Mouse (Mus musculus): ENCODE results near the gene Chkb.

The Chkb gene

GRCm38 (mm10) chr15:89452906-89453864, 23.5 kb upstream of the Chkb start:
- DNase-seq = peak; percentile 74 to 78

DNA sequence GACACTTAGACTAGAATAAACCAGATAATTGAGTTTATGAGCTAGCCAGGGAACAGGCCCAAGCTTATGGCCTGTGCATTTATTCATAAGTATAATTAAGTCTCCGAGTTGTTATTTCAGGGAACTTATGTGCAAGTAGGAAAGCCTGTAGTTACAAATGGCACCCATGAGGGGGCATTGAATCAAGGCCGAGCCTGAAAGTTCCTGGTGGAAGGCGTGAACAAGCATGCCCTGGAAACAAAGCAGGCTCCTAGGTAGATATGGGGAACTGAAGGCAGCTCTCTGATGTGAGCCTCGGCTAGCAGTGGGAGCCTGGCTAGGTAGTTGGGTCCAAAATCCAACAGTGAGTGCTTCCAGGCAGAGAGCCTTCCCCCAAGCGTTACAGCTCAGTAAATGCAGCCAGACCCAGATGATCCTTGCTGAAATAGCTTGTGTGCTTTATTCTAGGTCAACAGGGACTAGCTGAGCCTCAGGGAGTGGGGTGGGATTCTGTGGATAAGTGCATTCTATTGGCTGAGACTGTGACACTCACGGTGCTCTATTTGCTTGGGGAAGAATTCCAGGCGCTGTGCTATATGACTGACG, 12.9 kb upstream of the Chkb start:
- DNase-seq = no peak

- no peak for DNase-seq
Measured at GRCm38 (mm10) chr15:89435878-89436277, 6.2 kb upstream of the Chkb start.

DNA sequence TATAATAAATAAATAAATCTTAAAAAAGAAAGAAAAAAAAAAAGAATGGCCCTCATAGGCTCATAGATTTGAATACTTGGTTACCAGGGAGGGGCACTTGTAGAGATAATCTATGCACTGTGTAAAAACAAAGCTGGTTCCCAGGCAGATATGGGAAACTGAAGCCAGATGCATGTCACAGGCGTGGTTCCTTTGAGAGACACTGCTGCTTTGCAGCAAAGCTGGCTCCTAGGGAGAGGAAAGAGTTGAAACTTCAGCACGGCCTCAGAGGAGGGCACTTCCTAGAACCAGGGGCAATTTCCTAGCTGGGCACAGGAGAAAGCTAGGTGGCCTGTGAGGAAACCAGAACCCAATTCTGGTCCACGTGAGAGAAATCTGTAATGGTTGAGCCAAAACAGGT, 4.4 kb upstream of the Chkb start:
- DNase-seq = no peak

- no peak for DNase-seq
Measured at GRCm38 (mm10) chr15:89432946-89433345, 3.2 kb upstream of the Chkb start.

DNA sequence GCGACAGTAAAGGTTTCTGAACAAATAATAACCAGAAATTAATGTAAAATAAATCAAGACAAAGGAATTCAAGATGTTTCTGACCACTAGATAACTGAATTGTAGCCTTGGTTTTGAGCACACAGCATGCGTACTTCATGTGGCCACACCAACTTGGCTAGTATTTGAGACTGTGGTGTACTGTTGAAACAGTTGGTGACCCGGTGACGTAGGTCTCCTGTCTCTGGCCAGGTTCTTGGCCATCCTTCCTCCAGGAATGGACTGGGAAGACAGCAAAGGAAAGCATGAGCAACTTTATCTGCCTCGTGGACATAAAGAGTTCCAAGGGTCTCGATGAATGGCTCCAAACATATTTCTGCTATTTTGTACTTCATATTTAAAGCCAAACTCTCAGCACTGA, 2.1 kb upstream of the Chkb start:
- no peak for DNase-seq

GRCm38 (mm10) chr15:89431271-89431670, 1.6 kb upstream of the Chkb start:
- DNase-seq = no peak

DNA sequence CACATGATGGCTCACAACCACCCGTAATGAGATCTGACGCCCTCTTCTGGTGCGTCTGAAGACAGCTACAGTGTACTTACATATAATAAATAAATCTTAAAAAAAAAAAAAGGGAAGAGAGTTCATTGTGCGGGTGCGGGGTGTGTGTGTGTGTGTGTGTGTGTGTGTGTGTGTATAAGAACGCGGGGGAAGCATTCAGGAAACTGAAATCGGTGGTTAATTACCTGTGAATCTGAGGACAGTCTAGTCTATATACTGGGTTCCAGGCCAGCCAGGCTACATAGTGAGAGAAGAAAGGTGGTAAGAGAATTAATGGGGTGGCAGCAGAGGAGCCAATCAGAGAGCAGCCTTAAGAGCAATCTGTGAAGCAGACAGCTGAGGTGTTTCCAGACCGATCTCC, 1.1 kb upstream of the Chkb start:
- peak; percentile 49 to 56 for DNase-seq

DNA sequence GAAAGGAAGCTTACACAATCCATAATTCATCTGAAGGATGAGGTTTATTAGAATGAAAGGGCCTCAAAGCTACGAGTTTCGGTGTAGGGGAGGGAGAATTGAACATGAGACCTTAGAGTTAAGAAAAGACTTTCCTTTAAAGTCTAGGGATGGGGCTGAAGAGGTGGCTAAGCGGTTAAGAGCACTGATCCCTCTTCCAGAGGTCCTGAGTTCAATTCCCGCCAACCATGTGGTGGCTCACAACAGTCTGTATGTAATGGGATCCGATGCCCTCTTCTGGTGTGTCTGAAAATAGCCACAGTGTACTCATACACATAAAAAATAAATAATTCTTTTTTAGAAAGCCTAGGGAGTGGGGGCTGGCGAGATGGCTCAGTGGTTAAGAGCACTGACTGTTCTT, 633 bp upstream of the Chkb start:
- DNase-seq = peak; percentile 49 to 56

DNA sequence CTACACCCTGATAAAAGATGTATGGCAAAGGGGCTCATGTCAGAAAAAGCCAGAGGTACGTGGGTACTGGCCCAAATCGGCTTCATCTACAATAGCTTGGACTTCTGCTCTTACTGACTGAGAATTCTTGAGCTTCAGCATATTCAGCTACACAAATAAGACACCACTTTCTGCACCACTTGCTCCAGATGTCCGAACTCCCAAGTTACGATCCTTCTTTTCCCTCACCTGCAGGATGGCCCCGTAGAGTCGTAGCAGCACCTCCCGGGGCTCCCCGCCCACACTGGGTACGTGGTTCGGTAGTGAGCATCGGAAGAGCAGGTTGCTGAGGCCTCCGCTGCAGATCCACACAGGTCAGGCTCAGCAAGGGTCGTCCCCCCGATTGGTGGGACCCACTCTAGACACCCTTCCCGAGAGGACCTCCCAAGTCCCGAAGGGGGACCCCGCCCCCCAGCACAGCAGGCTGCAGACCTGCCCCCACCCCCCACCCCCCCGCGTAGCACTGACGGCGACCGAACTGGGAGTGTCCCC, 822 bp downstream of the Chkb start:
- no peak for DNase-seq

DNA sequence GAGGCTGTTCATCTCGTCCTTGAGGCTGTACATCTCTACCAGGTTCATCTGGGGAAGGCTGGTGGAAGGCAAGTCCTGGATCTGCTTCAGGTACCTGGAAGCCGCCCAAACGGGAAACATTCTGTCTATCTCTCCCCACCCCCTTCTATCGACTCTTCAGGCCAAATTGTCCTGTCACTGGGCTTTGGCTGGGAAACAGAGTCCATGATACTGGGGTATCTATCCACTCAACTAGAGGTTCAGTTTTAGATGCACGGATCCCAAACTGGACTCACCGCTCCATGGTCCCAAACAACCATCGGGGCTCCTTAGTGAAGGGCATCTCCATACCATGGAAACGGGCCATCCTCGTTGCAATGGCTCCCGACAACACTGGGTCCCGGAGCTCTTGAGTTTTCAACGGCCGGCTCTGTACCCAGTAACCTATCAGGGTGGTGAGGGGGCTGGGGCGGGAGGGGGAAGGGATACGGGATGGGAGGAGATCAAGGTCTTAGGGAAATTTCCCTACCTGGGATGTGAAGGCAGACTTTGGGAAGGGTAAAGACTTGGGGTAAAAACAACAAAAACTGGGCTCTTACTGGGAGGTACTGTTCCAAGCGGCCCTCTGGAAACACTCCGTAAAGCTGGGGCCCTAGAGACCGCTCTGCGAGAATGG, 1.4 kb downstream of the Chkb start:
- no peak for DNase-seq

GRCm38 (mm10) chr15:89426716-89427115, 3.0 kb downstream of the Chkb start:
- no peak for DNase-seq

- DNase-seq = no peak
Measured at GRCm38 (mm10) chr15:89425711-89426121, 4.0 kb downstream of the Chkb start, which contains the start of gene Cpt1b. Cpt1b (minus strand) TSS chr15:89425863.

- DNase-seq = no peak
Measured at GRCm38 (mm10) chr15:89424621-89425020, 5.1 kb downstream of the Chkb start.

GRCm38 (mm10) chr15:89421938-89422337, 7.8 kb downstream of the Chkb start:
- DNase-seq = no peak

DNA sequence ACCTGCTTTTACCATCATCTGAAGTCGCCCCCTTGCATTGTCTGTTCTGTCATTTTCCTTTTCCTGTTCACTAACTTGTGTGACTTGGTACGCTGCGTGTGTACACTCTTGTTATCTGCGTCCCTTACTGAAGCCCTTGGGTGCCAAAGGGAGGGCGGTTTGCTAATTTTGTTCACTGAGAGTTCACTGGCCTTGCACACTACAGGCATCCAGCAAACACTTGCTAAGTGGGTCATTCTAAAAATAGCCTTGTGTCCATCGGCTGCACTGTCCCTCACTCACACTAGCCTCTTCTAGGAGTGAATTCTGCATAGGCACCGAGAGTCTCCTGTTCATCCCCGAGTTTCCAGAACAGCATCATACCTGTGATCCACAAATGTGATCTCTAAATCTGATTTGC, 14.4 kb downstream of the Chkb start:
- DNase-seq = no peak

GRCm38 (mm10) chr15:89410118-89410517, 19.6 kb downstream of the Chkb start, which contains the start of gene Syce3:
Syce3 (minus strand) TSS chr15:89410503.
- DNase-seq = no peak

- no peak for DNase-seq
Measured at GRCm38 (mm10) chr15:89406691-89407090, 23.0 kb downstream of the Chkb start.

DNA sequence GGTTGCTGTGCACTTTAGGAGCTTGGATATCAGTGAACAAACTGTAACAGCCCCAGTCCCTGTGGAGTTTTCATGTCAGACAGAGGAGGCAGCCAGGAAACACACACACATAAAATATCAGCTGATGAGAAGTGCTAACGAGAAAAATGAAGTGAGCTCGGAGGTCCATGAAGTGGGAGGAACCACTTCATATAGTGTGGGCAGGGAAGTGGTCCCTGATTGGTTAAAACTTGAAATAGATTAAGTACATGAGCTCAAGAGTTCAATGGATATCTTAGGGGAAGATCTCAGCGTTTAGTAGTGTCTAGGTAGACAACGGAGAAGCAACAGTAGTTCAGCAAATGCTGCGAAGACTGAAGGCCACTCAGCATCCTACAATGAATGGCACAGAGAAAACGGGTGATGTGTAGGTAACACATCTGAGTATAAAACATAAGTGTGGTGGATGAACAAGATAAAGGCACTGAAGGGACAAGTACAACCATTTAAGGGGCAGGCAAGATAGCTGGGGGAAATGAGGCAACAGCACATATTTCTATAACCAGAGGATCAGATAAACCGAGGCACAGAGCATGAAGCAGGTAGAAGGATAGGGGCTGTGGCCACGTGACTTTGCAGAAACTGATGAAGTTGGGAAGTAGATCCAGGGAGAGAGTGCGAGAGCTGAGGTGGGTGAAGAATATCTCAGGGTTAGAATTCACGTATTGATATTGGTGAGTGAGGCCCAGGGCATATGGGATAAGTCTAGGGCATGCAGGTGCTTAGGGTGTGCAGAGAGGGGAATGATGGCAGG, 24.7 kb downstream of the Chkb start:
- no peak for DNase-seq

GRCm38 (mm10) chr15:89402471-89402870, 27.2 kb downstream of the Chkb start:
- DNase-seq = no peak

DNA sequence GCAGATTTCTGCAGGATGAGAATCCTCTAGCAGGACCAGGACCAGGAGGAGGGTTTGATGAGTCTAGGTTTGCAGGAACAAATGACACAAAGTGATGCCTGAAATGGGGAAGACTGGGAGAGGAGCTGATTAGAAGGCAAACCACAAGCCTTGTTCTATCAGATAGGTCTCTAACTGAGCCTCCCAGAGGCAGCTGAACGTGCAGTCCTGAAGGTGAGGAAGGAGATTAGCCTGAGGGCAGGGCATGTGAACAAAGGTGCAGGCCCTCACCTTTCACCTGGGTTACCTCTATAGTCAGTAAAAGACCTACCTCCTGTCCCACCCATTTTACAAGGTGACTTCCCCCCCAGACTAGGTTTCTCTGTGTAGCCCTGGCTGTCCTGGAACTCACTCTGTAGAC, 30.0 kb downstream of the Chkb start:
- no peak for DNase-seq

GRCm38 (mm10) chr15:89398146-89398545, 31.6 kb downstream of the Chkb start:
- DNase-seq = no peak

GRCm38 (mm10) chr15:89396883-89397282, 32.8 kb downstream of the Chkb start:
- no peak for DNase-seq
